Mouse (Mus musculus) splenic B cell, adult 2 months (primary cell): ENCODE results near the gene Ppp1r13l.

Experiments
- DNase-seq: peaks from one replicate; pipeline ENCODE4 v3.0.0-alpha.2; 2011; ENCODE audit warnings: low read depth, low spot score
- H3K27me3 ChIP-seq: 2 replicates; pipeline ENCODE4 v1.6.1; 2012; ENCODE audit warnings: mild to moderate bottlenecking, low read length, moderate library complexity, mixed read lengths; ENCODE audit not compliant: control insufficient read depth, poor library complexity, insufficient read depth, severe bottlenecking
- H3K36me3 ChIP-seq: 2 replicates; pipeline ENCODE4 v1.6.1; 2012; ENCODE audit warnings: mild to moderate bottlenecking, low read length, moderate library complexity, mixed read lengths; ENCODE audit not compliant: control insufficient read depth, poor library complexity, insufficient read depth, severe bottlenecking

Gene Ppp1r13l

GRCm38 (mm10) chr7:19344938-19345471 is 14.5 kb upstream of the Ppp1r13l start:
- peak; percentile 99 for DNase-seq
- Histone ChIP-seq H3K36me3 (peaks cover under 1% of the 10 kb centered on the region; the same call in 1 of the 2 replicates), H3K27me3 (no peaks in the 10 kb centered on the region)

GRCm38 (mm10) chr7:19349188-19349915 is 10.2 kb upstream of the Ppp1r13l start:
- Histone ChIP-seq H3K36me3 (peaks cover 4% of the 10 kb centered on the region), H3K27me3 (no peaks in the 10 kb centered on the region)
- no peak for DNase-seq

- no peak for DNase-seq
- peaks cover 4% of the 10 kb centered on the region for H3K36me3 ChIP-seq
- H3K27me3 ChIP-seq: no peaks in the 10 kb centered on the region
These were observed 9.3 kb upstream of the Ppp1r13l start for GRCm38 (mm10) chr7:19350221-19350620.

- no peak for DNase-seq
- no peaks in the 10 kb centered on the region for H3K27me3 ChIP-seq
- H3K36me3 ChIP-seq: peaks cover 3% of the 10 kb centered on the region
These were observed 4.6 kb upstream of the Ppp1r13l start for GRCm38 (mm10) chr7:19354991-19355390.

DNA sequence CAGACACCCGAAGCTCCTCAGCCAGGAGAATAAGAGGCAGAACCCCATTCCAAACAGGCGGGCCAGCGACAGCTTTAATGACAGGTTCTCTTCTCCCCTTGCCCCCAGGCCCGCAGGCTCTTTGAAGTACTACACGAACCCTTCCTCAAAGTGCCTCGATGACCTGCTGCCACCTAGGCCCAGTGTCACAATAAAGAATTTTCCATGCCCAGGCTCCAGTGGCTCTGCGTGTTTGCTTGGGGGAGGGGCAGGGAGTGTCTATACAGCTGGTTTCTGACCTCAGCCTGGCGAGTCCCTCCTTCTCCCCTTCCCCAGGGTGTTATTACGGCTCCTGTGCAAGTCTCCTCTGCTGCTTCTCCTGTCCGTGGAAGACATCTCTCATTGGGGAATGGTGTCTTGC is 3.2 kb upstream of the Ppp1r13l start:
- Histone ChIP-seq H3K36me3 (peaks cover 2% of the 10 kb centered on the region), H3K27me3 (no peaks in the 10 kb centered on the region)
- no peak for DNase-seq

DNA sequence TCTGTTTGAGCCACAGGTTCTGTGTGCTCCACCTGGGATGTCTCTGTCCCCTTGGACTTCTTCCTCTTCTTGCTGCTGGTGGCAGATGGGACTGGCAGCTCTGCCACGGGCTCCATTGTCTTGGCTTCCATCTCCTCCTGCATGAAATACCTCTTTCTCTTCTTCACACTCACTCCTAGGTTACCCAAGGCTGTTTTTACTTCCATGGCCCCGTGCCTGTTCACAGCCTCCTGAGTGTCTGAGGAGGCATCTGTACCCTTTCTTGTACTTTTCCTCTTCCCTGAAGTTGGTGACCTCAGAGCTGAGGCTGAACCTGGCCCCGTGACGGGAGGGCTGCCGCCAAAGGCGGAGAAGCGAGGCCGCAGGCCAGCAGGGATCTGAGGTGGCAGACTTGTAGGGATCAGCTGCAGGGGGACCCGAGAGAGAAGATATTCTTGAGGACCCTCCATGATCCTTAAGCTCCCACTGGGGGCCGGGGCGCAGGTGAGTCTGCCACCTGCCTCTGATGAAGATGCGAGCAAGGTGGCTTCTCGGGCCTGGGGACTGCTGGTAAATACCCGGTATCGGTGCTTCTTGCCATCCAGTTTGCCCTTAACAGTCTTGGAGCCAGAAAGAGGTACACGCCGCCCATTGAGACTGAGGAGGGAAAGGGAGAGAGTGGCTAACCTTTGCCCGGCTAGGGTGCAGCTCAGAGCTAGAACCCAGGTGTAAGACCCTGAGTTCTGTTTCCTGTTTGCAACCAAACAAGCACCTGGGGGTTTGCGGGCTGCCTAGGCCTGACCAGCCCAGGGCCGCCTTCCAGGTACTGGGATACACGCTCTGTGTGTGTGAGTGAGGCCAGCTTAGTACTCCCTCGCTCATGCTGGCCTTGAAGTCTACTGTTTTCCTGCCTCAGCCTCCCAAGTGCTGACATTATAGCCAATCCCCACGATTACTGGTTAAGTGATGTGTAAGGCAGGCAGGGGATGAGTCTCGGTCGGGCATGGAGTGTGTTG is 1.9 kb upstream of the Ppp1r13l start:
- DNase-seq: no peak
- H3K36me3 ChIP-seq: peaks cover 2% of the 10 kb centered on the region; the same call in 1 of the 2 replicates
- no peaks in the 10 kb centered on the region for H3K27me3 ChIP-seq

- no peaks in the 10 kb centered on the region for H3K36me3 ChIP-seq
- DNase-seq: no peak
- no peaks in the 10 kb centered on the region for H3K27me3 ChIP-seq
These were observed 915 bp upstream of the Ppp1r13l start for GRCm38 (mm10) chr7:19358634-19359033.

- peak; percentile 23 for DNase-seq
- Histone ChIP-seq H3K27me3 (no peaks in the 10 kb centered on the region), H3K36me3 (no peaks in the 10 kb centered on the region)
These were observed 518 bp downstream of the Ppp1r13l start for GRCm38 (mm10) chr7:19359892-19360641.

DNA sequence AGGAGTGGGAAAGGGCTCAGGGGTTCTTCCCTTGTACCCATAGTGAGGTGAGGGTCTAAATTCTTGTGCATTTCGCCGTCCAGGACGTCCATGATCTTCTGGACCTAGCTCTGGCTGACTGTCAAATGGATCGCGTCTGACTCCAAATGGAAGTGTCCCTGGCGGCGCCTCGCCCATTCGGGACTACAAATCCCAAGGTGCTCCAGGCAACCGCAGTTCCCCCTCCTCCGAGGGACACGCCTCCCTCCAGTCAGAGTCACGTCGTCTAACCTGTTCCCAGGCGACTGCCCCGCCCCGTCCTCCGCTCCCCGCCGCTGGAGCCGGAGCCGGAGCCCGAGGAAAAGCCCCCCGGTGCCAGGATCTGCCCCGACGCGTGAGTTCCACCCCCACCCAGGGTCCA is 1.4 kb downstream of the Ppp1r13l start:
- peak; percentile 60 for DNase-seq
- H3K27me3 ChIP-seq: no peaks in the 10 kb centered on the region
- no peaks in the 10 kb centered on the region for H3K36me3 ChIP-seq

- no peaks in the 10 kb centered on the region for H3K27me3 ChIP-seq
- DNase-seq: peak; percentile 91
- no peaks in the 10 kb centered on the region for H3K36me3 ChIP-seq
These were observed 2.2 kb downstream of the Ppp1r13l start for GRCm38 (mm10) chr7:19361720-19362119.

DNA sequence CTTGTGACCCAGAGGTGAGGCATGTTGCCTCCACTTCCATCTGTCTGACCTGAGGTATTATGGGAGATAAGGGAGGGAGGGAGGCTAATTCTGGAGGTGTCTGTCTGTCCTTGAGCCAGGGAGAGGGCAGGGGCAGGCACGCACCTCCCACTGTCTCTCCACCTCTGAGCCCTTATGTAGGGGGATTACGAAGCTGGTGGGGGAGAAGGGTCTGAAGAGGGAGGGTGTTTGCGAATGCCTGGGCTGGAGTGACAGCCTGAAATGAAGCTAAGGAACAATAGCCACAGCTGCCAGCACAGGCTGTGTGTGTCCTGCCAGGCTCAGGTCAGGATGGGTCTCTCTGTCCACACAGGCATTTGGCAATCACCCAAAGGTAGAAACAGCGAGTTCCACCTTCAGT is 2.7 kb downstream of the Ppp1r13l start:
- Histone ChIP-seq H3K36me3 (no peaks in the 10 kb centered on the region), H3K27me3 (no peaks in the 10 kb centered on the region)
- no peak for DNase-seq

GRCm38 (mm10) chr7:19363881-19364280 is 4.3 kb downstream of the Ppp1r13l start:
- Histone ChIP-seq H3K36me3 (no peaks in the 10 kb centered on the region), H3K27me3 (no peaks in the 10 kb centered on the region)
- DNase-seq: peak; percentile 80

- no peaks in the 10 kb centered on the region for H3K36me3 ChIP-seq
- H3K27me3 ChIP-seq: no peaks in the 10 kb centered on the region
- no peak for DNase-seq
These were observed 5.8 kb downstream of the Ppp1r13l start for GRCm38 (mm10) chr7:19365376-19365775.

DNA sequence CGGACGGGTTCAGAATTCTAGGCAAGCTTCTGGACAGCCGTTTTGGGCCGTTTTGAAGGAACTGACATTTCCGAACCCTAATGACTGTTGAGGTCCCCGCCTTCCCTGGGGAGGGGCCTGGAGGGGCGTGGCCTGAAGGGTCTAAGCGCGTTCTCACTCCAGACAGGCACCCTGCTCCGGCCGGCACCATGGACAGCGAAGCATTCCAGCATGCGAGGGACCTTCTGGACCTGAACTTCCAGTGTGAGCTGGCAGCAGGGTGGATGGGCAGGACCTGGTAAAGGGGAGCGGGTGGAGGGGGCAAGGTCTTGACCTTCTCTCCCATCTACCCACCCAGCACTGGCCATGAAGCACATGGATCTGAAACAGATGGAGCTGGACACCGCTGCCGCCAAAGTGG is 8.8 kb downstream of the Ppp1r13l start:
- no peak for DNase-seq
- no peaks in the 10 kb centered on the region for H3K36me3 ChIP-seq

More for the DNA sequence above, 8.8 kb downstream of the Ppp1r13l start:
- H3K27me3 ChIP-seq: no peaks in the 10 kb centered on the region
